Mouse (Mus musculus) midbrain, embryonic 11.5 days (tissue): ENCODE data around the gene Wdfy1. TPM values are rescaled to one million over a fixed set of nuclear protein-coding genes. Genes with fewer than 3 reads are reported as not detected.

Experiments used
- ATAC-seq: fragments of 200-750 bp; cut with Nextera tagmentation; 2 replicates; pipeline ENCODE4 v1.8.0; 2017; ENCODE audit warnings: moderate TSS enrichment, moderate library complexity; ENCODE audit not compliant: low FRiP score
- DNase-seq: peaks from one replicate; pipeline ENCODE4 v3.0.0; 2015; ENCODE audit warnings: low spot score; ENCODE audit errors: missing footprints
- H3K27ac ChIP-seq: fragments of 300-500 bp; sonication (generic); 2 replicates; pipeline ENCODE4 v1.5.1; 2014; ENCODE audit warnings: low read depth, low read length
- H3K27me3 ChIP-seq: fragments of 300-500 bp; sonication (generic); 2 replicates; pipeline ENCODE4 v1.6.1; 2014; ENCODE audit warnings: mild to moderate bottlenecking, low read length, moderate library complexity, mixed read lengths; ENCODE audit not compliant: control insufficient read depth, insufficient read depth
- H3K36me3 ChIP-seq: fragments of 300-500 bp; sonication (generic); 2 replicates; pipeline ENCODE4 v1.6.1; 2014; ENCODE audit warnings: mild to moderate bottlenecking, low read length, moderate library complexity, mixed read lengths; ENCODE audit not compliant: control insufficient read depth, insufficient read depth
- H3K4me1 ChIP-seq: fragments of 300-500 bp; sonication (generic); 2 replicates; pipeline ENCODE4 v1.6.1; 2014; ENCODE audit warnings: low read length; ENCODE audit not compliant: control insufficient read depth, insufficient read depth
- H3K4me2 ChIP-seq: fragments of 300-500 bp; sonication (generic); 2 replicates; pipeline ENCODE4 v1.6.1; 2014; ENCODE audit warnings: mild to moderate bottlenecking, moderate library complexity
- H3K4me3 ChIP-seq: fragments of 300-500 bp; sonication (generic); 2 replicates; pipeline ENCODE4 v1.5.1; 2014; ENCODE audit warnings: low read depth, low read length
- H3K9ac ChIP-seq: fragments of 300-500 bp; sonication (generic); 2 replicates; pipeline ENCODE4 v1.6.1; 2014; ENCODE audit warnings: low read length
- H3K9me3 ChIP-seq: fragments of 300-500 bp; sonication (generic); 2 replicates; pipeline ENCODE4 v1.6.1; 2016; ENCODE audit warnings: low read length; ENCODE audit not compliant: control insufficient read depth
- WGBS: fragments of 180-500 bp; shearing (Covaris S2); extraction: QIAGEN DNeasy Blood & Tissue Kit; methylation state at CpG from one replicate; pipeline ENCODE4 v1.1.7; 2014; 5-methylcytosine and 5-hydroxymethylcytosine counted together
- polyA plus RNA-seq: library from polyadenylated mRNA; unstranded; fragments of >200 nt; fragmentation: Nextera tagmentation; extraction: Ambion mirVana; gene quantifications from 2 replicates; pipeline ENCODE4 v1.2.1, GENCODE M21; 2014

The Wdfy1 gene
- polyA plus RNA-seq, 1 experiment from 2014 or later: 49.1 TPM

- no peak overlapping the region for H3K4me3 ChIP-seq
- DNase-seq: peak; percentile 26
- H3K27me3 ChIP-seq: no peaks in the 10 kb centered on the region
- no peak overlapping the region for H3K27ac ChIP-seq
- H3K9me3 ChIP-seq: no peaks in the 10 kb centered on the region
- no peak overlapping the region for H3K4me2 ChIP-seq
- no peak for ATAC-seq
- WGBS: 91% methylated on average over 8 of the region's 8 CpGs
- no peak overlapping the region for H3K9ac ChIP-seq
- peaks cover 2% of the 10 kb centered on the region; the same call in 1 of the 2 replicates for H3K36me3 ChIP-seq
- H3K4me1 ChIP-seq: no peaks in the 10 kb centered on the region
Observed at GRCm38 (mm10) chr1:79710216-79710615, 65.7 kb downstream of the Wdfy1 start.

- 90% methylated on average over 9 of the region's 9 CpGs for WGBS
Observed at GRCm38 (mm10) chr1:79707383-79707782, 68.6 kb downstream of the Wdfy1 start.

GRCm38 (mm10) chr1:79706707-79707106 is 69.2 kb downstream of the Wdfy1 start:
- peaks cover 2% of the 10 kb centered on the region; the same call in 1 of the 2 replicates for H3K36me3 ChIP-seq
- H3K9me3 ChIP-seq: no peaks in the 10 kb centered on the region
- no peak overlapping the region for H3K4me3 ChIP-seq
- H3K4me2 ChIP-seq: no peak overlapping the region
- WGBS: 84% methylated on average over 3 of the region's 3 CpGs
- H3K9ac ChIP-seq: no peak overlapping the region
- DNase-seq: no peak
- no peaks in the 10 kb centered on the region for H3K4me1 ChIP-seq
- no peak for ATAC-seq
- no peaks in the 10 kb centered on the region for H3K27me3 ChIP-seq
- H3K27ac ChIP-seq: no peak overlapping the region

More at GRCm38 (mm10) chr1:79707383-79707782, 68.6 kb downstream of the Wdfy1 start:
- DNase-seq: no peak
- Histone ChIP-seq H3K36me3 (peaks cover 2% of the 10 kb centered on the region; the same call in 1 of the 2 replicates), H3K4me3 (no peak overlapping the region), H3K9ac (no peak overlapping the region), H3K27ac (no peak overlapping the region), H3K27me3 (no peaks in the 10 kb centered on the region), H3K4me1 (no peaks in the 10 kb centered on the region), H3K4me2 (no peak overlapping the region), H3K9me3 (no peaks in the 10 kb centered on the region)
- ATAC-seq: no peak

GRCm38 (mm10) chr1:79704672-79705071 is 71.3 kb downstream of the Wdfy1 start:
- DNase-seq (no peak), ATAC-seq (no peak)
- peaks cover 2% of the 10 kb centered on the region; the same call in 1 of the 2 replicates for H3K36me3 ChIP-seq
- H3K4me1 ChIP-seq: no peaks in the 10 kb centered on the region
- no peaks in the 10 kb centered on the region for H3K9me3 ChIP-seq
- H3K27ac ChIP-seq: no peak overlapping the region
- no peaks in the 10 kb centered on the region for H3K27me3 ChIP-seq
- no peak overlapping the region for H3K4me3 ChIP-seq
- no peak overlapping the region for H3K9ac ChIP-seq
- H3K4me2 ChIP-seq: no peak overlapping the region
- 92% methylated on average over 2 of the region's 2 CpGs for WGBS

- H3K27ac ChIP-seq: no peak overlapping the region
- ATAC-seq: no peak
- no peak overlapping the region for H3K9ac ChIP-seq
Observed at GRCm38 (mm10) chr1:79703520-79703919, 72.4 kb downstream of the Wdfy1 start.

GRCm38 (mm10) chr1:79698506-79698905 is 77.4 kb downstream of the Wdfy1 start:
- ATAC-seq (no peak), DNase-seq (no peak)
- Histone ChIP-seq H3K4me2 (no peak overlapping the region), H3K4me3 (no peak overlapping the region), H3K36me3 (no peaks in the 10 kb centered on the region), H3K9ac (no peak overlapping the region), H3K27me3 (no peaks in the 10 kb centered on the region), H3K9me3 (no peaks in the 10 kb centered on the region), H3K4me1 (no peaks in the 10 kb centered on the region), H3K27ac (no peak overlapping the region)
- WGBS: 89% methylated on average over 2 of the region's 2 CpGs

More at GRCm38 (mm10) chr1:79703520-79703919, 72.4 kb downstream of the Wdfy1 start:
- DNase-seq: no peak
- WGBS: 92% methylated on average over 8 of the region's 8 CpGs
- H3K4me1 ChIP-seq: no peaks in the 10 kb centered on the region
- no peak overlapping the region for H3K4me3 ChIP-seq
- H3K4me2 ChIP-seq: no peak overlapping the region
- H3K36me3 ChIP-seq: peaks cover 2% of the 10 kb centered on the region; the same call in 1 of the 2 replicates
- H3K27me3 ChIP-seq: no peaks in the 10 kb centered on the region
- H3K9me3 ChIP-seq: no peaks in the 10 kb centered on the region

GRCm38 (mm10) chr1:79697382-79697781 is 78.6 kb downstream of the Wdfy1 start:
- no peak for DNase-seq
- 63% methylated on average over 9 of the region's 9 CpGs for WGBS
- no peaks in the 10 kb centered on the region for H3K9me3 ChIP-seq
- no peak overlapping the region for H3K9ac ChIP-seq
- H3K36me3 ChIP-seq: no peaks in the 10 kb centered on the region
- H3K4me3 ChIP-seq: no peak overlapping the region
- no peak overlapping the region for H3K4me2 ChIP-seq
- ATAC-seq: peak; percentile 82
- H3K4me1 ChIP-seq: no peaks in the 10 kb centered on the region
- H3K27ac ChIP-seq: no peak overlapping the region
- H3K27me3 ChIP-seq: no peaks in the 10 kb centered on the region

- H3K4me3 ChIP-seq: no peak overlapping the region
- H3K9ac ChIP-seq: no peak overlapping the region
- 60% methylated on average over 5 of the region's 5 CpGs for WGBS
- no peak for DNase-seq
- H3K9me3 ChIP-seq: no peaks in the 10 kb centered on the region
- peak; percentile 55 for ATAC-seq
- H3K27ac ChIP-seq: no peak overlapping the region
- H3K4me2 ChIP-seq: no peak overlapping the region
- no peaks in the 10 kb centered on the region for H3K27me3 ChIP-seq
- no peaks in the 10 kb centered on the region for H3K36me3 ChIP-seq
- H3K4me1 ChIP-seq: no peaks in the 10 kb centered on the region
Observed at GRCm38 (mm10) chr1:79696933-79697332, 79.0 kb downstream of the Wdfy1 start.

- WGBS: 83% methylated on average over 3 of the region's 3 CpGs
- no peaks in the 10 kb centered on the region for H3K27me3 ChIP-seq
- H3K36me3 ChIP-seq: no peaks in the 10 kb centered on the region
- H3K27ac ChIP-seq: no peak overlapping the region
- DNase-seq (no peak), ATAC-seq (no peak)
- no peak overlapping the region for H3K9ac ChIP-seq
- peaks cover 6% of the 10 kb centered on the region; the same call in 1 of the 2 replicates for H3K9me3 ChIP-seq
- no peak overlapping the region for H3K4me2 ChIP-seq
- H3K4me3 ChIP-seq: no peak overlapping the region
- H3K4me1 ChIP-seq: no peaks in the 10 kb centered on the region
Observed at GRCm38 (mm10) chr1:79692482-79692881, 83.5 kb downstream of the Wdfy1 start.
